8 mouse cellular contexts compared by ENCODE assay signal in genomic region chr5:123143251-123143970, GRCm38 (mm10). TPM values are rescaled to one million over a fixed set of nuclear protein-coding genes. Genes with fewer than 3 reads are reported as not detected.
A peak's percentile ranks its signal among the peaks of the same experiment; 100 is the strongest.
DNase-seq lines count a peak whose midpoint lies in the region; ATAC-seq lines count a peak whose summit lies in the region.

No protein-coding gene starts in this region.

- H3K27ac ChIP-seq in kidney, embryonic 15.5 days = peak overlapping the region; percentile 100

- 0 out of 2 replicates have a peak, but pooled peaks have one; percentile 6 for ATAC-seq in kidney, embryonic 15.5 days (replicated peaks; ENCODE audit: low FRiP score)
- no peak for ATAC-seq in granulocyte monocyte progenitor cell, adult 5-6 weeks (replicated peaks; ENCODE audit: poor library complexity, severe bottlenecking)

- no peaks in the 10 kb centered on the region for H3K27me3 ChIP-seq in kidney, embryonic 15.5 days

- WGBS in kidney, embryonic 15.5 days = under 1% methylated on average over 24 of the region's 24 CpGs

- peaks cover 35% of the 10 kb centered on the region for H3K36me3 ChIP-seq in kidney, embryonic 15.5 days

- no peak for DNase-seq in kidney, adult 18-20 months
- DNase-seq in brain, adult 2 months (ENCODE audit: low read depth, low spot score) = peak; percentile 76
- DNase-seq in forelimb bud, embryonic 11.5 days (ENCODE audit: low read depth, low spot score) = peak; percentile 62
- DNase-seq in kidney, postnatal 25 days = peak; percentile 57 to 59
- peak; percentile 62 for DNase-seq in naive thymus-derived CD4-positive, alpha-beta T cell, adult 2 months (ENCODE audit: low read depth)
- DNase-seq in left cerebral cortex, adult 9 months (ENCODE audit: low spot score in 2 of 2) = no peak

- H3K9ac ChIP-seq in kidney, embryonic 15.5 days = peak overlapping the region; percentile 98

- H3K9me3 ChIP-seq in kidney, embryonic 15.5 days (replicated peaks) = no peaks in the 10 kb centered on the region

- H3K4me3 ChIP-seq in kidney, embryonic 15.5 days (replicated peaks) = peak overlapping the region; percentile 91

- peak overlapping the region; percentile 99 for H3K4me2 ChIP-seq in kidney, embryonic 15.5 days

- H3K4me1 ChIP-seq in kidney, embryonic 15.5 days = peaks cover 44% of the 10 kb centered on the region

RNA-seq across cellular contexts. Expression of gene Setd1b, which starts 1.4 kb away (rescaled TPM):
- 11.0 and 11.1 TPM in 2 replicates for polyA plus RNA-seq in kidney, embryonic 15.5 days (2015; fragmentation: Nextera tagmentation; extraction: Ambion mirVana)
- 29.5 and 37.5 TPM in 2 replicates for total RNA-seq in granulocyte monocyte progenitor cell, adult 5-6 weeks (2014; fragmentation: Nextera tagmentation)
- total RNA-seq in granulocyte monocyte progenitor cell, adult 5-6 weeks (2017) = 1.2 TPM in 2 replicates

RNA-seq across cellular contexts. Expression of gene Rhof, which starts 10.9 kb away (rescaled TPM):
- polyA plus RNA-seq in kidney, embryonic 15.5 days (2015; fragmentation: Nextera tagmentation; extraction: Ambion mirVana) = 3.0 and 3.6 TPM in 2 replicates
- total RNA-seq in granulocyte monocyte progenitor cell, adult 5-6 weeks (2014; fragmentation: Nextera tagmentation) = 1.5 TPM in 1 of 2 replicates, not detected in the other
- 0.26 and 1.6 TPM in 2 replicates for total RNA-seq in granulocyte monocyte progenitor cell, adult 5-6 weeks (2017)

RNA-seq across cellular contexts. Expression of gene Psmd9, which starts 25.8 kb away (rescaled TPM):
- polyA plus RNA-seq in kidney, embryonic 15.5 days (2015; fragmentation: Nextera tagmentation; extraction: Ambion mirVana) = 82.5 and 90.5 TPM in 2 replicates
- total RNA-seq in granulocyte monocyte progenitor cell, adult 5-6 weeks (2014; fragmentation: Nextera tagmentation) = 26.5 and 45.9 TPM in 2 replicates
- 15.5 and 25.2 TPM in 2 replicates for total RNA-seq in granulocyte monocyte progenitor cell, adult 5-6 weeks (2017)

RNA-seq across cellular contexts. Expression of gene Hpd, which starts 39.1 kb away (rescaled TPM):
- polyA plus RNA-seq in kidney, embryonic 15.5 days (2015; fragmentation: Nextera tagmentation; extraction: Ambion mirVana) = 0.99 and 1.5 TPM in 2 replicates
- not detected in 2 replicates for total RNA-seq in granulocyte monocyte progenitor cell, adult 5-6 weeks (2014; fragmentation: Nextera tagmentation)
- not detected in 2 replicates for total RNA-seq in granulocyte monocyte progenitor cell, adult 5-6 weeks (2017)

Comparison
In these comparisons a context has a peak if more than half of its experiments do, and no peak if none do; other contexts are left out.
1. DNase-seq: peak in brain, adult 2 months (single experiment), forelimb bud, embryonic 11.5 days (single experiment), kidney, postnatal 25 days (2 of 2) and naive thymus-derived CD4-positive, alpha-beta T cell, adult 2 months (single experiment); none in kidney, adult 18-20 months (single experiment) and left cerebral cortex, adult 9 months (0 of 2).